Comparison of ENCODE assay signal across 23 mouse cellular contexts in genomic region chr3:32063312-32063711, GRCm38 (mm10).
"Had no signal": no experiment of that assay in that cellular context is flagged by ENCODE, and none has a peak within 500 bp of the region (broad histone marks: within the 10 kb centered on the region; RNA-seq: fewer than 3 reads in every experiment).

No protein-coding gene starts in this region.

- H3K4me2 ChIP-seq: heart, embryonic 12.5 days; hindbrain, embryonic 13.5 days; hindbrain, embryonic 15.5 days; limb, embryonic 13.5 days; limb, embryonic 15.5 days; liver, embryonic 12.5 days had no signal

- ATAC-seq: hindbrain, postnatal 0 days; intestine, embryonic 16.5 days; liver, embryonic 12.5 days had no signal

- H3K9ac ChIP-seq: heart, embryonic 12.5 days; hindbrain, embryonic 13.5 days; hindbrain, embryonic 15.5 days; limb, embryonic 13.5 days; limb, embryonic 15.5 days; liver, embryonic 12.5 days; liver, embryonic 14.5 days had no signal

- H3K36me3 ChIP-seq: heart, embryonic 10.5 days; heart, embryonic 12.5 days; hindbrain, embryonic 13.5 days; hindbrain, embryonic 15.5 days; limb, embryonic 13.5 days; limb, embryonic 15.5 days; liver, embryonic 12.5 days had no signal

- DNase-seq: gastrocnemius, adult 2 months; gastrocnemius, postnatal 10 days; gastrocnemius, postnatal 25 days; heart, adult 18-20 months; heart, postnatal 10 days; heart, postnatal 4 days; kidney, adult 18-20 months; kidney, adult 8-10 months; kidney, postnatal 10 days; kidney, postnatal 25 days; kidney, postnatal 4 days; left cerebral cortex, postnatal 4 days had no signal

- H3K27ac ChIP-seq: gastrocnemius, adult 2 months; heart, embryonic 10.5 days; hindbrain, embryonic 13.5 days; hindbrain, embryonic 15.5 days; hindbrain, postnatal 0 days; layer of hippocampus, adult 2 months; limb, embryonic 13.5 days; limb, embryonic 15.5 days; liver, embryonic 12.5 days; liver, embryonic 14.5 days had no signal

- H3K4me3 ChIP-seq: gastrocnemius, adult 2 months; heart, embryonic 10.5 days; heart, embryonic 12.5 days; hindbrain, embryonic 13.5 days; hindbrain, embryonic 15.5 days; layer of hippocampus, adult 2 months; limb, embryonic 13.5 days; limb, embryonic 15.5 days; liver, embryonic 12.5 days had no signal

- H3K9me3 ChIP-seq: heart, embryonic 10.5 days; heart, embryonic 12.5 days; hindbrain, embryonic 13.5 days; hindbrain, embryonic 15.5 days; limb, embryonic 13.5 days; limb, embryonic 15.5 days; liver, embryonic 12.5 days had no signal

- H3K4me1 ChIP-seq: heart, embryonic 12.5 days; liver, embryonic 12.5 days had no signal

- H3K27me3 ChIP-seq: heart, embryonic 12.5 days; hindbrain, embryonic 13.5 days; hindbrain, embryonic 15.5 days; limb, embryonic 13.5 days; limb, embryonic 15.5 days; liver, embryonic 12.5 days had no signal
